Mouse (Mus musculus) intestine, postnatal 0 days (tissue): ENCODE measurements around the gene Ces2c. TPM values are rescaled to one million over a fixed set of nuclear protein-coding genes. Genes with fewer than 3 reads are reported as not detected.

ENCODE experiments used
- ATAC-seq: fragments of 200-750 bp; cut with Nextera tagmentation; 2 replicates; pipeline ENCODE4 v1.8.0; 2017; ENCODE audit warnings: mild to moderate bottlenecking, moderate TSS enrichment, moderate library complexity
- H3K27ac ChIP-seq: fragments of 300-500 bp; sonication (generic); 2 replicates; pipeline ENCODE4 v1.5.1; 2014; ENCODE audit warnings: mild to moderate bottlenecking, low read depth, low read length, moderate library complexity
- H3K27me3 ChIP-seq: fragments of 300-500 bp; sonication (generic); replicated peaks from 2 replicates; pipeline ENCODE4 v1.6.1; 2014; ENCODE audit warnings: low read length, mixed read lengths; ENCODE audit not compliant: control insufficient read depth, insufficient read depth
- H3K36me3 ChIP-seq: fragments of 300-500 bp; sonication (generic); 2 replicates; pipeline ENCODE4 v1.6.1; 2014; ENCODE audit warnings: mild to moderate bottlenecking, moderate library complexity; ENCODE audit not compliant: control insufficient read depth, insufficient read depth
- H3K4me1 ChIP-seq: fragments of 300-500 bp; sonication (generic); replicated peaks from 2 replicates; pipeline ENCODE4 v1.6.1; 2014; ENCODE audit warnings: antibody characterized with exemption, low read length, mixed read lengths; ENCODE audit not compliant: control insufficient read depth, insufficient read depth
- H3K4me2 ChIP-seq: fragments of 300-500 bp; sonication (generic); replicated peaks from 2 replicates; pipeline ENCODE4 v1.6.1; 2014; ENCODE audit warnings: low read depth, mild to moderate bottlenecking, moderate library complexity
- H3K4me3 ChIP-seq: fragments of 300-500 bp; sonication (generic); 2 replicates; pipeline ENCODE4 v1.5.1; 2014; ENCODE audit warnings: low read depth, low read length
- H3K9ac ChIP-seq: fragments of 300-500 bp; sonication (generic); 2 replicates; pipeline ENCODE4 v1.6.1; 2014; ENCODE audit warnings: mild to moderate bottlenecking, low read depth, low read length
- H3K9me3 ChIP-seq: fragments of 300-500 bp; sonication (generic); 2 replicates; pipeline ENCODE4 v1.6.1; 2016; ENCODE audit warnings: mixed run types; ENCODE audit not compliant: control insufficient read depth
- CTCF ChIP-seq: sonication (generic); IDR thresholded peaks from 2 replicates; pipeline ENCODE4 v1.5.1; 2016; ENCODE audit warnings: low read depth, mild to moderate bottlenecking, control low read depth, antibody characterized with exemption, moderate library complexity
- WGBS: fragments of 180-500 bp; shearing (Covaris S2); extraction: QIAGEN DNeasy Blood & Tissue Kit; methylation state at CpG from one replicate; pipeline ENCODE4 v1.1.7; 2014; 5-methylcytosine and 5-hydroxymethylcytosine counted together
- polyA plus RNA-seq: library from polyadenylated mRNA; unstranded; fragments of >200 nt; fragmentation: Nextera tagmentation; extraction: Ambion mirVana; gene quantifications from 2 replicates; pipeline ENCODE4 v1.2.1, GENCODE M21; 2015

Gene Ces2c
- 6.1 and 7.2 TPM in 2 replicates for polyA plus RNA-seq

- H3K4me3 ChIP-seq = no peak within 1 kb of the TSS
- peaks cover 10% of the 10 kb centered on the region; the same call in 1 of the 2 replicates for H3K27me3 ChIP-seq
- no peak within 1 kb of the TSS for H3K4me2 ChIP-seq
- peak within 1 kb of the TSS; percentile 29; the same call in 1 of the 2 replicates for H3K27ac ChIP-seq
- 40% methylated on average over 3 of the region's 3 CpGs for WGBS
- H3K36me3 ChIP-seq = no peaks in the 10 kb centered on the region
- peak; percentile 96 for ATAC-seq
- H3K4me1 ChIP-seq = no peaks in the 10 kb centered on the region; the same call in 1 of the 2 replicates
- H3K9me3 ChIP-seq = no peaks in the 10 kb centered on the region
- H3K9ac ChIP-seq = no peak within 1 kb of the TSS
- no peak for TF ChIP-seq CTCF
Observed at GRCm38 (mm10) chr8:104846831-104847230, at the start of gene Ces2c. Ces2c (plus strand) TSS chr8:104847068.

GRCm38 (mm10) chr8:104799385-104799784 lies 47.5 kb upstream of the Ces2c start:
- 83% methylated on average over 1 of the region's 1 CpGs for WGBS
- no peak for ATAC-seq

GRCm38 (mm10) chr8:104806127-104806526 lies 40.7 kb upstream of the Ces2c start:
- ATAC-seq = no peak
- 60% methylated on average over 2 of the region's 2 CpGs for WGBS
- H3K9me3 ChIP-seq = no peaks in the 10 kb centered on the region
- TF ChIP-seq CTCF = no peak
- no peak overlapping the region for H3K4me2 ChIP-seq
- no peaks in the 10 kb centered on the region for H3K4me1 ChIP-seq
- H3K27me3 ChIP-seq = no peaks in the 10 kb centered on the region
- H3K27ac ChIP-seq = no peak overlapping the region
- H3K36me3 ChIP-seq = no peaks in the 10 kb centered on the region
- no peak overlapping the region for H3K4me3 ChIP-seq
- H3K9ac ChIP-seq = no peak overlapping the region

More at GRCm38 (mm10) chr8:104799385-104799784, 47.5 kb upstream of the Ces2c start:
- Histone ChIP-seq H3K4me2 (no peak overlapping the region), H3K27ac (no peak overlapping the region), H3K4me1 (no peaks in the 10 kb centered on the region), H3K4me3 (no peak overlapping the region), H3K36me3 (no peaks in the 10 kb centered on the region), H3K9ac (no peak overlapping the region), H3K9me3 (no peaks in the 10 kb centered on the region), H3K27me3 (peaks cover 3% of the 10 kb centered on the region; the same call in 1 of the 2 replicates)
- TF ChIP-seq CTCF = no peak

GRCm38 (mm10) chr8:104808542-104809413 lies 38.1 kb upstream of the Ces2c start:
- WGBS = 39% methylated on average over 7 of the region's 7 CpGs
- no peak for TF ChIP-seq CTCF
- Histone ChIP-seq H3K27ac (no peak overlapping the region), H3K9ac (no peak overlapping the region), H3K4me3 (no peak overlapping the region), H3K4me2 (no peak overlapping the region), H3K36me3 (no peaks in the 10 kb centered on the region), H3K4me1 (no peaks in the 10 kb centered on the region), H3K27me3 (no peaks in the 10 kb centered on the region), H3K9me3 (no peaks in the 10 kb centered on the region)
- peak; percentile 61 for ATAC-seq

- Histone ChIP-seq H3K9me3 (no peaks in the 10 kb centered on the region), H3K27me3 (no peaks in the 10 kb centered on the region), H3K36me3 (no peaks in the 10 kb centered on the region), H3K27ac (no peak overlapping the region), H3K4me3 (no peak overlapping the region), H3K4me2 (no peak overlapping the region), H3K9ac (no peak overlapping the region), H3K4me1 (no peaks in the 10 kb centered on the region)
- TF ChIP-seq CTCF = no peak
- WGBS = 42% methylated on average over 3 of the region's 3 CpGs
- ATAC-seq = peak; percentile 73
Observed at GRCm38 (mm10) chr8:104809436-104809835, 37.4 kb upstream of the Ces2c start.

- Histone ChIP-seq H3K4me3 (no peak overlapping the region), H3K4me1 (no peaks in the 10 kb centered on the region; the same call in 1 of the 2 replicates), H3K9me3 (no peaks in the 10 kb centered on the region), H3K36me3 (no peaks in the 10 kb centered on the region), H3K4me2 (no peak overlapping the region), H3K9ac (no peak overlapping the region), H3K27me3 (no peaks in the 10 kb centered on the region), H3K27ac (no peak overlapping the region)
- 68% methylated on average over 1 of the region's 1 CpGs for WGBS
- no peak for TF ChIP-seq CTCF
- ATAC-seq = no peak
Observed at GRCm38 (mm10) chr8:104826912-104827311, 20.0 kb upstream of the Ces2c start.
